Mouse (Mus musculus) frontal cortex, adult (tissue): ENCODE data around the gene Trappc13.

Source experiments
- ATAC-seq: cut with Nextera tagmentation; 2 replicates; pipeline ENCODE4 v1.9.2; 2017; ENCODE audit warnings: mild to moderate bottlenecking, moderate library complexity, mixed read lengths; ENCODE audit not compliant: low TSS enrichment

The Trappc13 gene

GRCm38 (mm10) chr13:104114827-104115226 is 63.4 kb downstream of the Trappc13 start:
- ATAC-seq = peak; percentile 70

DNA sequence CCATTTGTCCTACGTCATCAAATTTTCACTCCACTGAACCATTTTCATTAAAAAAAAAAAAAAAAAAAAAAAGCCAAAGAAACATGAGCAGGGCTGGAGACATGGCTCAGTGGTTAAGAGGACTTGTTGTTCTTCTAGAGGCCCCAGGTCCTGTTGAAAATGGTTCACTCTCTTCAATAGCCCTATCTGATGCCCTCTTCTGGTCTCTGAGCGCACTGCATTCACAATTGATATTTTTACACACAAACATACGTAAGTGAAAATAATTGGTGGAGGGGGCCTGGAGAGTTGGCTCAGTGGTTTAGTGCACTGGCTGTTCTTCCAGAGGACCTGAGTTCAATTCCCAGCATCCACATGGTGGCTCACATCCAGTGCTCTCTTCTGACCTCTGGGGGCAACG is 64.5 kb downstream of the Trappc13 start:
- no peak for ATAC-seq

DNA sequence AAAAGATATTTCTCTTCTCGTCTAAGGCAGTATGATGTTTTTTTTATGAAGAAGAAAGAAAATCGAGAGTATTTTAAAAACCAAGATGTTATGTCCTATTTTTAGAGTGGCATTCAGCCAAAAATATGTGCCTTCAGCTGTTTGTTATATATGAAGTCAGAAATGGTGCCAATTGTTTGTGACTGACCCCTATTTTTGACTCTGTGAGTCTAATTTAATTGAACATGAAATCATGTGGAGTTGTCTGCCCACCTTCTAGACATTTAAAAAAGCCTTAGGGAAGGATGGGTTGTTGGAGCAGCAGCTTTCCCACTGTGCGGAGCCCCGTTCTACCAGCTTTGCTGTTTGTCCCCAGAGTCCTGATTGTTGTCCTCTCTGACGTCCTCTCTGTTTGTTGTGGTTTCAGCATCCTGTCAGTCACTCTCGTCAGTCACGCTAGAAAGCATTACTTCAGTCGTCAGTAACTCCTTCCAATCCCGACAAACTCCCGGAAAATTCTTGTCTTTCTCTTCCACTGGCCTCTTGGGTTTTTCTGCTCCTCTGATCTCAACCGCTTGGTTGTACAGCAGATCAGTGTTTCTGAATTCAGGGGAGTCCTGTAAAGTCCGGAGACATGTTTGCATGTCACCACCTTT is 65.9 kb downstream of the Trappc13 start:
- no peak for ATAC-seq

GRCm38 (mm10) chr13:104110526-104110925 is 67.7 kb downstream of the Trappc13 start:
- no peak for ATAC-seq

GRCm38 (mm10) chr13:104109816-104110521 is 68.3 kb downstream of the Trappc13 start:
- peak; percentile 42 for ATAC-seq

DNA sequence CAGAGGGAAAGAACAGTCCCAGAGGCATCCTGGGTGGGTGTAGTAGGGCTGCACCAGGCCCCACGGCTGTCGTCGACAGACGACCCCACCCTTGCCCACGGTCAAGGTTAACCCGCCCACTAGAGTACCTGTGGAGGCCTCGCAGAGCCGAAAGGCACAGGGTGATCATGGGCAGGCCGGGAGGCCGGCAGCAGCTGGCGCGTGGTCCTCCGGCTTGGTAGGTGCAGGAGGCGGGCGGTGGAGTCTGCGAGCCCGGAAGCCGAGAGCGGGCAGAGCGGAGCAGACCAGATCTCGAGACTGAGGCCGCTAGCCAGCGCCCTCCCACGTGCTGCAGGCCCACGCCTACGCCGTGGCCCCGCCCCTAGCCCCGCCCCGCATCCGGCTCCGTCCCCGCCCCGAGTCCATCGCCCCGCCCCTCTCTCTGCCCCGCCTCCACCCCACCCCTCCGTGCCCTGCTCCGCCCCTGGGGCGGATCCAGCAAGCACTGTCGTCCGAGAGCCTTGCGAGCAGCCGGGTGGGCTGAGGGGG is 68.9 kb downstream of the Trappc13 start, which contains the start of the genes Nln and Sgtb:
Gene Nln (minus strand): TSS at position 327 of the 528 bp plus-strand sequence.
Gene Sgtb (plus strand): TSS at position 454 of the 528 bp plus-strand sequence.
- ATAC-seq = peak; percentile 62

- peak; percentile 4; the same call in 1 of the 2 replicates for ATAC-seq
These were observed 69.5 kb downstream of the Trappc13 start for GRCm38 (mm10) chr13:104108651-104109287.

DNA sequence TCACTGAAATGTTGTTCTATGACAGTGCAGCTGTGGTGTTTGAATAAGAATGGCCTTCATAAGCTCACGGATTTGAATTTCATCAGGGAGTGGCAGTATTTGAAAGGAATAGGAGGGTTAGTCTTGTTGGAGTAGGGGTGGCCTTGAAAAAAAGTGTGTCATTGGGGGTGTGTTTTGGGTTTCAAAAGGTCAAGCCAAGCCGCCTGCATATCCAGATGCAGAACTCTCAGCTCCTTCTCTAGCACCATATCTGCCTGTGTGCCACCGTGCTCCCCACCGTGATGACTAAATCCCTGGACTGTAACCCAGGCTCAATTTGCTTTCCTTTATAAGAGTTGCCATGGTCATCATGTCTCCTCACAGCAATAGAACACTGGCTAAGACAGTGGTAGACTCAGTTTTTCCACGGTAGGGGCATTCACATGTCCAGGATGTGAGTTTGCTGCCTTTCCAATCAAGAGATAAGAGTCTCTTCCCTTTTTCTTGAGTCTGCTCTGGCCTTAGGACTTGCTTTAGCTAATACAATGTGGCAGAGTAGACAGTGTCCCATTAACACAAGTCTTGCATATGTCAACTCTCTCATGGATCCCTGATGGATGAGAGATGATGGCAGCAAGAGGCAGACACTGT is 76.5 kb downstream of the Trappc13 start:
- no peak for ATAC-seq

DNA sequence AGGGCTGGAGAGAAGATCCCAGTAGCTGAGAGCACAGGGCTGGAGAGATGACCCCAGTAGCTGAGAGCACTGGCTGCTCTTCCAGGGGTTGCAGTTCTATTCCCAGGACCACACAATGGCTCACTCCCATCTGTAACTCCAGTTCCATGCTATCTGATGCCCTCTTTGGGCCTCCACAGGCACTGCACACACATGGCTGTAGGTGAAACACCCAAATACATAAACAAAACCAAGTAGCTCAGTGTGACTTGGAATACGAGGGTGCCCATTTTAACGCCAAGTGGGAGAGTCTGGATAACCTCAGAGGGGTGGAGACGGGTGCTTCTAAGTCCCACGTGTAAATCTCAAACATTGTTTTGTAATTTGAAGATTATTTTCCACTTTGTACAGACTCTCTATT is 77.9 kb downstream of the Trappc13 start:
- no peak for ATAC-seq

- no peak for ATAC-seq
These were observed 81.1 kb downstream of the Trappc13 start for GRCm38 (mm10) chr13:104097190-104097589.

DNA sequence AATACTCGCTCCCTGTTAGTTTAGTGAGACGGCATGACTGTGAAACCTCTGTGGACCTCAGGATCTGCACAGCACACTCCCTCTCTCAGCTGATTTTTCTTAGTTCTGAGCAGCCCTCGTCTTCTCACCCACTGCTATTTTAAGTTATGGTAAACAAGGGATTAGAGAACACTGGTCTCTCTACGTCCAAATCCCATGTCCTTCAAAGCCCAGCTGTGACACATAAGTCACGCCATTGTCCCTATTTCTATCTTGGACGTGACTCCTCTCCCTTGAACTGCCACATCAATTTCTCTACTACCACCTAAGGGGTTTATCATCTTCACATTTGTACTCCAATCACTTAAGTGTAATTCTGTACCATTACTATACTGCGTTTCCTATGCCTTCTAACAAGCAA is 82.3 kb downstream of the Trappc13 start:
- ATAC-seq = no peak

DNA sequence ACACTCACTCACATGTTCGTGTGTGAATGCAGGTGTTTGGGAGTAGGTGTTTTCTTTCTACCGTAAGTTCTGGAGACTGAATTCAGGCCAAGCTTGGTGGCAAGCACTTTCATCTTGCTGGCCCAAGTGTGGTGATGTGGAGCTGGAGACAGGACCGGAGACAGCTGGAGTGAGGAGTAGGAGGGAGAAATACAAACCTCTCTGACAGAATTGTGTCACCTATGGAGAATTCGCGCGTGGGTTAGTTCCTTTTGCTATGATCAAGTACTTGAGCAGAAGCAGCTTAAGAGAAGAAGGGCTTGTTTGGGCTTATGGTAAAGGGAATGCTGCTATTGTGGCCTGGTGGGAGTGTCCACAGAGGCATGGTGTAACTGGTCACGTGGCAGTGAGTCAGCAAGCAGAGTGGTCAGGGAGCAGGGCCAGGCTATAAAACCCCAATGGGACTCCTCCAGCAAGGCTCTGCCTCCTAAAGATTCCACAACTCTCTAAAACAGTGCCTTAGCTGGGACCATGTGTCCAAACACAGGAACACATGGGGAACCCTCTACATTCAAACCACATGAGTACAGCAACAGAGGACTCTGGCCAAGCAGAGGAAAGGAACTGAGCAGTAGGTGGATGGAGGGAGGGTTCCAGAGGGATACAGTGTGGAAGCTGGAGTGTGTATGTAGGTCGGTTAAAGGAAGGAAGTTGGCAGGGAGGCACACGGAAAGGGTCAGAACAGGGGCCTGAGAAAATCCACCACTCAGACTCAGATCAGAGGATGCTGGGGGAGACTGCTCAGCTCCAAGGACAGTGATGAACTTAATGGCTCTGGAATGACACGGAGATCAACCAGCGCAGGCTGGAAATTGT is 83.5 kb downstream of the Trappc13 start:
- peak; percentile 62 for ATAC-seq
